ENCODE assay signal across 15 mouse cellular contexts in the genomic region with DNA sequence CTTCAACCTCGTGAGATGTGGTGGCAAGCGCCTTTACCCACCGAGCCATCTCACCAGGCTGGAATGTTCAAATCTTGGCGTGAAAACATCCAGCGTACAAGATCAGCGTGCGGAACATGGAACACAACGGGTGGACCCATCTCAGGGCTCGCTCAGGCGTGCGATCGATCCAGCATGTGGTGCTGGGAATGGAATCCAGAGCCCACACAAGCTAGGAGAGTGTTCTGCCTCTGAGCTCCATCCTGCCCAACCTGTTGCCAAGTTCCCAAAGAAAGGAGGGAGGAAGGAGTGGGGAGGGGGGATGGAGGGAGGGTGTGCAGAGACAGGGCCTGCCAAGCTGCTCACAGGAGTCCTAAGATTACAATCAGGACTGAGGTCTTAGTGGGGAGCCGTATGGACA. TPM values are rescaled to one million over a fixed set of nuclear protein-coding genes. Genes with fewer than 3 reads are reported as not detected.
DNase-seq lines count a peak whose midpoint lies in the region; ATAC-seq lines count a peak whose summit lies in the region.
"Had no signal": no experiment of that assay in that cellular context is flagged by ENCODE, and none has a peak within 500 bp of the region (broad histone marks: within the 10 kb centered on the region; RNA-seq: fewer than 3 reads in every experiment).

No protein-coding gene starts in this region.

- no peak for ATAC-seq in heart, embryonic 12.5 days (ENCODE audit: insufficient number of reproducible peaks, low FRiP score)
- no peak for ATAC-seq in megakaryocyte, adult 5-6 weeks (ENCODE audit: poor library complexity, severe bottlenecking)
- ATAC-seq in neural tube, embryonic 15.5 days (ENCODE audit: low FRiP score) = no peak
- ATAC-seq: activated CD4-positive, CD25-positive, alpha-beta regulatory T cell, adult 4 months; hindbrain, postnatal 0 days had no signal

- no peak overlapping the region for H3K9ac ChIP-seq in heart, embryonic 12.5 days
- H3K9ac ChIP-seq in neural tube, embryonic 15.5 days (replicated peaks) = no peak overlapping the region

- H3K27me3 ChIP-seq in heart, embryonic 10.5 days (ENCODE audit: insufficient read depth, poor library complexity, severe bottlenecking) = no peaks in the 10 kb centered on the region
- no peaks in the 10 kb centered on the region for H3K27me3 ChIP-seq in heart, embryonic 12.5 days (replicated peaks)
- no peaks in the 10 kb centered on the region for H3K27me3 ChIP-seq in megakaryocyte, embryonic 14.5 days (replicated peaks)
- peaks cover 19% of the 10 kb centered on the region for H3K27me3 ChIP-seq in neural tube, embryonic 15.5 days (replicated peaks)

- H3K4me2 ChIP-seq in heart, embryonic 12.5 days = no peak overlapping the region
- no peak overlapping the region for H3K4me2 ChIP-seq in neural tube, embryonic 15.5 days
- H3K4me2 ChIP-seq: heart, embryonic 11.5 days; midbrain, embryonic 11.5 days had no signal

- H3K27ac ChIP-seq in heart, embryonic 10.5 days = peak overlapping the region; percentile 71
- H3K27ac ChIP-seq in heart, embryonic 12.5 days (ENCODE audit: poor library complexity, severe bottlenecking) = no peak overlapping the region
- no peak overlapping the region for H3K27ac ChIP-seq in neural tube, embryonic 15.5 days (replicated peaks)
- H3K27ac ChIP-seq: hindbrain, postnatal 0 days had no signal

- H3K9me3 ChIP-seq in heart, embryonic 10.5 days = no peaks in the 10 kb centered on the region
- H3K9me3 ChIP-seq in heart, embryonic 12.5 days (replicated peaks) = no peaks in the 10 kb centered on the region
- H3K9me3 ChIP-seq in megakaryocyte, embryonic 14.5 days = no peaks in the 10 kb centered on the region
- no peaks in the 10 kb centered on the region for H3K9me3 ChIP-seq in neural tube, embryonic 15.5 days (replicated peaks)
- H3K9me3 ChIP-seq: G1E had no signal

- 68% methylated on average over 13 of the region's 13 CpGs for WGBS in heart, embryonic 10.5 days
- WGBS in heart, embryonic 12.5 days = 73% methylated on average over 13 of the region's 13 CpGs
- 72% methylated on average over 13 of the region's 13 CpGs for WGBS in neural tube, embryonic 15.5 days

- DNase-seq in heart, embryonic 10.5 days (ENCODE audit: low spot score) = no peak
- peak; percentile 21 to 58 for DNase-seq in kidney, postnatal 25 days
- no peak for DNase-seq in thymus, postnatal 4 days
- DNase-seq in cerebellum, adult 18-20 months = no peak
- DNase-seq: cerebellum, adult 2 months; embryo, embryonic 11 days had no signal

- peaks cover 31% of the 10 kb centered on the region for H3K4me1 ChIP-seq in heart, embryonic 10.5 days
- H3K4me1 ChIP-seq in heart, embryonic 12.5 days (replicated peaks) = peaks cover 28% of the 10 kb centered on the region
- peaks cover 91% of the 10 kb centered on the region for H3K4me1 ChIP-seq in megakaryocyte, embryonic 14.5 days
- peaks cover 25% of the 10 kb centered on the region for H3K4me1 ChIP-seq in neural tube, embryonic 15.5 days

- H3K4me3 ChIP-seq in heart, embryonic 10.5 days = no peak overlapping the region
- no peak overlapping the region for H3K4me3 ChIP-seq in heart, embryonic 12.5 days
- peak overlapping the region; percentile 56 for H3K4me3 ChIP-seq in megakaryocyte, embryonic 14.5 days (replicated peaks)
- H3K4me3 ChIP-seq in neural tube, embryonic 15.5 days (replicated peaks) = no peak overlapping the region

- H3K36me3 ChIP-seq in heart, embryonic 10.5 days = no peaks in the 10 kb centered on the region
- no peaks in the 10 kb centered on the region for H3K36me3 ChIP-seq in heart, embryonic 12.5 days
- H3K36me3 ChIP-seq in megakaryocyte, embryonic 14.5 days (replicated peaks; ENCODE audit: low read length) = peaks cover 76% of the 10 kb centered on the region
- no peaks in the 10 kb centered on the region for H3K36me3 ChIP-seq in neural tube, embryonic 15.5 days
- H3K36me3 ChIP-seq: G1E had no signal

RNA-seq across cellular contexts. Expression of a gene that starts 34.9 kb away (rescaled TPM):
- 1.3 and 2.5 TPM in 2 replicates for polyA plus RNA-seq in heart, embryonic 10.5 days (2016; fragmentation: Nextera tagmentation; extraction: Ambion mirVana)
- polyA plus RNA-seq in heart, embryonic 12.5 days (2016; fragmentation: Nextera tagmentation; extraction: Ambion mirVana) = 1.3 and 1.5 TPM in 2 replicates
- 123 and 438 TPM in 2 replicates for polyA plus RNA-seq in megakaryocyte, embryonic 14.5 days (2012; ENCODE audit: insufficient read depth, low replicate concordance)
- total RNA-seq in megakaryocyte, adult 5-6 weeks (2015) = 0.20 TPM in 1 of 2 replicates, not detected in the other
- not detected in 2 replicates for total RNA-seq in megakaryocyte, adult 5-6 weeks (2017)
- polyA plus RNA-seq in neural tube, embryonic 15.5 days (2015; fragmentation: Nextera tagmentation; extraction: Ambion mirVana) = 0.47 and 0.66 TPM in 2 replicates

RNA-seq across cellular contexts. Expression of a gene that starts 35.4 kb away (rescaled TPM):
- 12.2 and 15.0 TPM in 2 replicates for polyA plus RNA-seq in heart, embryonic 10.5 days (2016; fragmentation: Nextera tagmentation; extraction: Ambion mirVana)
- 13.0 and 13.2 TPM in 2 replicates for polyA plus RNA-seq in heart, embryonic 12.5 days (2016; fragmentation: Nextera tagmentation; extraction: Ambion mirVana)
- 1.4 and 1.8 TPM in 2 replicates for polyA plus RNA-seq in megakaryocyte, embryonic 14.5 days (2012; ENCODE audit: insufficient read depth, low replicate concordance)
- total RNA-seq in megakaryocyte, adult 5-6 weeks (2015) = 0.30 TPM in 1 of 2 replicates, not detected in the other
- 0.26 TPM in 1 of 2 replicates, not detected in the other for total RNA-seq in megakaryocyte, adult 5-6 weeks (2017)
- 6.6 and 6.8 TPM in 2 replicates for polyA plus RNA-seq in neural tube, embryonic 15.5 days (2015; fragmentation: Nextera tagmentation; extraction: Ambion mirVana)

Comparison
In these comparisons a context has a peak if more than half of its experiments do, and no peak if none do; other contexts are left out.
1. DNase-seq: peak in kidney, postnatal 25 days (2 of 2); none in heart, embryonic 10.5 days (single experiment), thymus, postnatal 4 days (single experiment) and cerebellum, adult 18-20 months (0 of 2).
2. RNA of a gene that starts 34.9 kb away (polyA plus RNA-seq): 123 to 438 TPM in megakaryocyte, embryonic 14.5 days; 1.3 to 2.5 TPM in heart, embryonic 10.5 days, 1.3 to 1.5 TPM in heart, embryonic 12.5 days and 0.47 to 0.66 TPM in neural tube, embryonic 15.5 days; every median in the first group is over 10 times any median in the second.